Mouse (Mus musculus): ENCODE measurements around the gene Chmp4b. TPM values are rescaled to one million over a fixed set of nuclear protein-coding genes. Genes with fewer than 3 reads are reported as not detected.

Gene Chmp4b
- polyA plus RNA-seq (2011; ENCODE audit: insufficient read length, low read depth, missing spikeins): 150 and 153 TPM in 2 replicates

GRCm38 (mm10) chr2:154651363-154651762 is at the start of gene Chmp4b:
TSS of gene Chmp4b (plus strand) at chr2:154651705.
- no peak within 1 kb of the TSS for H3K27ac ChIP-seq (ENCODE audit: insufficient read depth, low read length)
- no peaks in the 10 kb centered on the region for H3K4me1 ChIP-seq (ENCODE audit: control insufficient read depth, insufficient read depth, low read length)
- no peak within 1 kb of the TSS for H3K4me3 ChIP-seq (ENCODE audit: insufficient read depth, low read length)
- TF ChIP-seq POLR2A (IDR thresholded peaks at IDR 0.05; ENCODE audit: low read depth, low read length) (no peak), CTCF (IDR thresholded peaks at IDR 0.05; ENCODE audit: borderline replicate concordance, insufficient read depth, low read length) (no peak)

DNA sequence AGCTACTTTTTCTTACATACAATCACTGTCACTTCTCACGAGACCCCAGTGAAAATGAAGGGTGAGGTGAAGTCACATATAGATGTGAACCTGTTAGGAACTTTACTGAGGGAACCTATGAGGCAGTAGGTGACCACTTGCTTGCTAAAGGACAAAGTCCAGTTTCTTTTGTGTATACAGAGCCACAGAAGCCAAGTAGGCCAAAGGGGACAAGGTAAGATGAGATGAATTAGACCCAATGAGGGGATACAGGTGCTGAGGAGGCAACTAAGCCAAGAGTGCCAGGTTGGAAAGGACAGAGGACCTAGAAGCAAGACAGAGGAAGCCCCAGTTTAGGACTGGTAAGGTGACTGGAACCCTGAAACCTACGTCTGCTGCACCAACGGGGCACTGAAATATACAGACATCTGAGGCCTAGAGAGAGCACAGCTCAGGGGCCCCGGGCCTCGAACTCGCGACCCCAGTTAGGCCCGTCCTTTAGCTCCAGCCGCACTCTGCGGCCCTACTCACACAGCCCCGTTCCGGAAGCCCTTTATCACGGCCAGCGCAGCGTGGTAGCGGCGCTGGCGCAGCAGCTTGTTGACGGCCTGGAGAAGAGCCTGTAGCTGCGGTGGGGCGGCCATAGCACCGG is 48.4 kb upstream of the Chmp4b start:
- H3K4me1 ChIP-seq (ENCODE audit: control insufficient read depth, insufficient read depth, low read length): no peaks in the 10 kb centered on the region
- TF ChIP-seq CTCF (IDR thresholded peaks at IDR 0.05; ENCODE audit: borderline replicate concordance, insufficient read depth, low read length) (no peak), POLR2A (IDR thresholded peaks at IDR 0.05; ENCODE audit: low read depth, low read length) (0 out of 2 replicates have a peak, but pooled peaks have one; percentile 67)
- peak overlapping the region; percentile 81 for H3K4me3 ChIP-seq (ENCODE audit: insufficient read depth, low read length)
- H3K27ac ChIP-seq (ENCODE audit: insufficient read depth, low read length): no peak overlapping the region

- Histone ChIP-seq H3K4me1 (ENCODE audit: control insufficient read depth, insufficient read depth, low read length) (no peaks in the 10 kb centered on the region), H3K4me3 (ENCODE audit: insufficient read depth, low read length) (peak within 1 kb of the TSS; percentile 81), H3K27ac (ENCODE audit: insufficient read depth, low read length) (no peak within 1 kb of the TSS)
- TF ChIP-seq CTCF (IDR thresholded peaks at IDR 0.05; ENCODE audit: borderline replicate concordance, insufficient read depth, low read length) (no peak), POLR2A (IDR thresholded peaks at IDR 0.05; ENCODE audit: low read depth, low read length) (peak; percentile 13)
Measured at GRCm38 (mm10) chr2:154603638-154604153, 47.8 kb upstream of the Chmp4b start, which contains the start of gene Pxmp4. TSS of gene Pxmp4 (minus strand) at chr2:154603708.

- H3K27ac ChIP-seq (ENCODE audit: insufficient read depth, low read length): no peak overlapping the region
- no peaks in the 10 kb centered on the region for H3K4me1 ChIP-seq (ENCODE audit: control insufficient read depth, insufficient read depth, low read length)
- peak overlapping the region; percentile 48 for H3K4me3 ChIP-seq (ENCODE audit: insufficient read depth, low read length)
Measured at GRCm38 (mm10) chr2:154604156-154604555, 47.3 kb upstream of the Chmp4b start.

DNA sequence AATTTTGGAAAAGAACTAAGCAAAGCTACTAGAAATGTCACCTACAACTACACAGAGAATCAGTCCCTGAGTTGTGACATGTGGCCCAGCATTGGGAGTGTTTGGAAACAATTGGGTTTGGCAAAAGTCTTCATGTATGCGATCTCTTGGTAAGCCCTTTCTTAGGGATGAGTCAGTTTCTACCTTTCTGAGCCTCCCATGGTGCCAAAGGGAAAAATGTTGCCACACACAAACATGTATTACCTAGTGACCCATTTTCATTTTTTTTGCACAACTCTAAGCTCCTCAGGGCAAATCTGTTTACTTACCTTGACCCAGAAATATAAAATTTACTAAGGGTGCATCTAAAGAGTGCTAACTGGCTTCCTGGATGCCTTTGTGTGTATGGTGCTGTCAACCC is 44.5 kb upstream of the Chmp4b start:
- TF ChIP-seq POLR2A (IDR thresholded peaks at IDR 0.05; ENCODE audit: low read depth, low read length): no peak
- no peak for TF ChIP-seq CTCF (IDR thresholded peaks at IDR 0.05; ENCODE audit: borderline replicate concordance, insufficient read depth, low read length)
- Histone ChIP-seq H3K4me3 (ENCODE audit: insufficient read depth, low read length) (no peak overlapping the region), H3K4me1 (ENCODE audit: control insufficient read depth, insufficient read depth, low read length) (no peaks in the 10 kb centered on the region), H3K27ac (ENCODE audit: insufficient read depth, low read length) (no peak overlapping the region)

More at GRCm38 (mm10) chr2:154604156-154604555, 47.3 kb upstream of the Chmp4b start:
- TF ChIP-seq CTCF (IDR thresholded peaks at IDR 0.05; ENCODE audit: borderline replicate concordance, insufficient read depth, low read length) (no peak), POLR2A (IDR thresholded peaks at IDR 0.05; ENCODE audit: low read depth, low read length) (no peak)

GRCm38 (mm10) chr2:154609050-154609767 is 42.3 kb upstream of the Chmp4b start:
- no peak overlapping the region for H3K4me3 ChIP-seq (ENCODE audit: insufficient read depth, low read length)
- H3K4me1 ChIP-seq (ENCODE audit: control insufficient read depth, insufficient read depth, low read length): no peaks in the 10 kb centered on the region
- no peak for TF ChIP-seq POLR2A (IDR thresholded peaks at IDR 0.05; ENCODE audit: low read depth, low read length)
- TF ChIP-seq CTCF (IDR thresholded peaks at IDR 0.05; ENCODE audit: borderline replicate concordance, insufficient read depth, low read length): no peak
- no peak overlapping the region for H3K27ac ChIP-seq (ENCODE audit: insufficient read depth, low read length)

GRCm38 (mm10) chr2:154613118-154614115 is 38.1 kb upstream of the Chmp4b start, which contains the start of the genes Zfp341 and 4930519P11Rik:
TSS of gene Zfp341 (plus strand) at chr2:154613297.
TSS of gene 4930519P11Rik (minus strand) at chr2:154613437.
- peak within 1 kb of the TSS; percentile 86 for H3K27ac ChIP-seq (ENCODE audit: insufficient read depth, low read length)
- TF ChIP-seq CTCF (IDR thresholded peaks at IDR 0.05; ENCODE audit: borderline replicate concordance, insufficient read depth, low read length): peak; percentile 26
- peak; percentile 82 for TF ChIP-seq POLR2A (IDR thresholded peaks at IDR 0.05; ENCODE audit: low read depth, low read length)
- no peaks in the 10 kb centered on the region for H3K4me1 ChIP-seq (ENCODE audit: control insufficient read depth, insufficient read depth, low read length)
- peak within 1 kb of the TSS; percentile 55 for H3K4me3 ChIP-seq (ENCODE audit: insufficient read depth, low read length)

DNA sequence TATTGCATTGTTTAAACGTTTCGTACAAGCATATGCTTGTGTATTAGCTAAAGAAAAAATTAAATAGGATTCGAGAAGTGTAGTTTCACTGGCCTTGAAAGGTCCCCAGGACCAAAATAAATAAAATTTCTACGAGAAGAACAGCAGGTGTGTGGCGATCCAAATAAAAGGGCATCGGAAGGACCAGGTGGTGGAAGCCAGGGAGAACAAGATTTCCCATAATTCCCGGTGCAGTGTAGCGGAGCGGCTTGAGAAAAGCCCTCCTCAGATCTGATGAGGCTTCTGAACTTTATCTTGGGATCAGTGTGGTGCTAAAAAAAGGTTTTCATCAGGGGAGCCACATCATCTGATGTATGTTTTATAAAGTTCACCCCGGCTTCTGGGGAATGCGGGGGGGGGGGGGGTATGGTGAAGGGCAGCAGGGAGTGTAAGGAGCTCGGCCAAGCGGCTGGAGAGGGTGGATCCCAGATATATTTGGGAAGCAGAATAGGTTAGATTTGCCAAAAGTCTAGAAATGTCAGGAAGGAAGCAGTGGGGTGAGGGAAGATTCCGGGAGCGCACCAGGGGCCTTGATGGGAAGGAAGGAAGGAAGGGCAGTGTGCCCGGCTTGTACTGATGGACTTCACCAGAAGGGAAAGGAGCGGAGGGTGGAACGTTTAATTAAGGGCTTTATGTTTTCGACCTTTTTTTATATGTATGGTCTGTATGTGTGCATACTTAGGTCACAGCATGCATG is 36.5 kb upstream of the Chmp4b start:
- Histone ChIP-seq H3K27ac (ENCODE audit: insufficient read depth, low read length) (no peak overlapping the region), H3K4me3 (ENCODE audit: insufficient read depth, low read length) (no peak overlapping the region), H3K4me1 (ENCODE audit: control insufficient read depth, insufficient read depth, low read length) (no peaks in the 10 kb centered on the region)
- TF ChIP-seq CTCF (IDR thresholded peaks at IDR 0.05; ENCODE audit: borderline replicate concordance, insufficient read depth, low read length) (no peak), POLR2A (IDR thresholded peaks at IDR 0.05; ENCODE audit: low read depth, low read length) (no peak)
